Mouse (Mus musculus): ENCODE measurements around the gene Trim15.

Trim15 gene

GRCm38 (mm10) chr17:36836874-36837647, 29.9 kb downstream of the Trim15 start, which contains the start of gene Trim26:
Gene Trim26 (plus strand): TSS chr17:36837134.
- in situ Hi-C loops (cut with MboI; ENCODE audit: low pct_unique_long_range_greater_than_20kb in 1 of 2, low sequenced_read_pairs in 2 of 2, unreplicated experiment in 1 of 2): no loop called here

GRCm38 (mm10) chr17:36836427-36836812, 30.6 kb downstream of the Trim15 start:
- in situ Hi-C loops (cut with MboI; ENCODE audit: low pct_unique_long_range_greater_than_20kb in 1 of 2, low sequenced_read_pairs in 2 of 2, unreplicated experiment in 1 of 2): no loop called here

GRCm38 (mm10) chr17:36835591-36836426, 31.2 kb downstream of the Trim15 start:
- in situ Hi-C loops (cut with MboI; ENCODE audit: low pct_unique_long_range_greater_than_20kb in 1 of 2, low sequenced_read_pairs in 2 of 2, unreplicated experiment in 1 of 2): no loop called here

GRCm38 (mm10) chr17:36832694-36833093, 34.3 kb downstream of the Trim15 start:
- in situ Hi-C loops (cut with MboI; ENCODE audit: low pct_unique_long_range_greater_than_20kb in 1 of 2, low sequenced_read_pairs in 2 of 2, unreplicated experiment in 1 of 2): no loop called here

- in situ Hi-C loops (cut with MboI; ENCODE audit: low pct_unique_long_range_greater_than_20kb in 1 of 2, low sequenced_read_pairs in 2 of 2, unreplicated experiment in 1 of 2): no loop called here
These were observed 36.5 kb downstream of the Trim15 start for GRCm38 (mm10) chr17:36830470-36830869.

- in situ Hi-C loops (cut with MboI; ENCODE audit: low pct_unique_long_range_greater_than_20kb in 1 of 2, low sequenced_read_pairs in 2 of 2, unreplicated experiment in 1 of 2): loop anchor here in 1 of 2 experiments (10.0 kb wide), 1 partner anchor 376 kb away; the partner anchor contains the start of gene Olfr94
These were observed 38.5 kb downstream of the Trim15 start for GRCm38 (mm10) chr17:36828488-36828887.

- in situ Hi-C loops (cut with MboI; ENCODE audit: low pct_unique_long_range_greater_than_20kb in 1 of 2, low sequenced_read_pairs in 2 of 2, unreplicated experiment in 1 of 2): loop anchor here in 1 of 2 experiments (10.0 kb wide), 1 partner anchor 379 kb away; the partner anchor contains the start of gene Olfr94
These were observed 41.0 kb downstream of the Trim15 start for GRCm38 (mm10) chr17:36826002-36826401.

GRCm38 (mm10) chr17:36825525-36825924, 41.5 kb downstream of the Trim15 start:
- in situ Hi-C loops (cut with MboI; ENCODE audit: low pct_unique_long_range_greater_than_20kb in 1 of 2, low sequenced_read_pairs in 2 of 2, unreplicated experiment in 1 of 2): loop anchor here in 1 of 2 experiments (10.0 kb wide), 1 partner anchor 379 kb away; the partner anchor contains the start of gene Olfr94

- in situ Hi-C loops (cut with MboI; ENCODE audit: low pct_unique_long_range_greater_than_20kb in 1 of 2, low sequenced_read_pairs in 2 of 2, unreplicated experiment in 1 of 2): loop anchor here in 1 of 2 experiments (10.0 kb wide), 1 partner anchor 381 kb away; the partner anchor contains the start of gene Olfr94
These were observed 43.0 kb downstream of the Trim15 start for GRCm38 (mm10) chr17:36824005-36824404.

- in situ Hi-C loops (cut with MboI; ENCODE audit: low pct_unique_long_range_greater_than_20kb in 1 of 2, low sequenced_read_pairs in 2 of 2, unreplicated experiment in 1 of 2): no loop called here
These were observed 55.1 kb downstream of the Trim15 start, which contains the start of gene H2-M10.6 for GRCm38 (mm10) chr17:36811871-36812270. Gene H2-M10.6 (plus strand): TSS chr17:36812171.
